Mouse (Mus musculus): ENCODE data around the gene Atp8b5. TPM values are rescaled to one million over a fixed set of nuclear protein-coding genes. Genes with fewer than 3 reads are reported as not detected.
A peak's percentile ranks its signal among the peaks of the same experiment; 100 is the strongest.

Gene Atp8b5
- polyA plus RNA-seq, 1 experiment from 2014 or later: 0.90 TPM

DNA sequence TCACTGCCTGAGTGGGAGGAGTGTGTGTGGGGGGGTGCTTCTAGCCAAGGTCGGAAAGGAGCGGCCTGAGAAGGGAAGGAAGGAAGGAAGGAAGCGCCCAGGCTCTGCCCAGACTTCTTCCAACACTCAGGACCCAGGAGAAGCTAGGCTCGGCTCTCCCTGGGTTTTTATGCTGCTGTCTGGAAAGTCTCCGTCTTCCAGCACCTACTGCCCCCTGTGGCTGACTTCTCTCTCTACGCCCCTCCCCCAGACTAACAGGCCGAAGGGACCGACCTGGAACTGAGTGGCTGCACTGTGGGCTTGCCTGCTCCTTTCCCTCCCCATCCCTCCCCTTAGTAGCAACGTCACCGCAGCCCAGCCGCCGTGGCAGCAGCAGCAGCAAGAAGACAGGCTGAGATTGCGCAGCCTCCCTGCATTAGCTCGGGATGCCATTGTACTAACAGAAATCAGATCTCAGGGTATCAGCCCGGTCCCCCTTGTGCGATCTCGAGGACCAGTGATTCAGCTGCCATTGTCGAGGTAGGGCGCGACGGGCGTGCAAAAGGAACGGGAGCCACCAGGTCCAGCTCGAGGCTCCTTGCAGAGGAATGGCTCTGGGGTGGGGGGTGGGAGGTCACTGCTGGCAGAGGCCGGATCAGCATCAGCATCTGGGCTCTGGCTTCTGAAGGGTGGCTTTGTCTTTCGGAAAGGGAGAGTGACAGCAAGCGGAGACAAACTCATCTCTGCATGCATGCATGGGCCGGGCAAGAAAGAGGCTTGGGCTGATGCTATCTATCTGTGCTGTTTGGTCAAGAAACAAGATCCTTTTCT is 139.4 kb downstream of the Atp8b5 start:
- 1% methylated on average over 27 of the region's 28 CpGs for WGBS
- H3K27me3 ChIP-seq (ENCODE audit: control insufficient read depth, insufficient read depth, low read depth, low read length): no peaks in the 10 kb centered on the region

DNA sequence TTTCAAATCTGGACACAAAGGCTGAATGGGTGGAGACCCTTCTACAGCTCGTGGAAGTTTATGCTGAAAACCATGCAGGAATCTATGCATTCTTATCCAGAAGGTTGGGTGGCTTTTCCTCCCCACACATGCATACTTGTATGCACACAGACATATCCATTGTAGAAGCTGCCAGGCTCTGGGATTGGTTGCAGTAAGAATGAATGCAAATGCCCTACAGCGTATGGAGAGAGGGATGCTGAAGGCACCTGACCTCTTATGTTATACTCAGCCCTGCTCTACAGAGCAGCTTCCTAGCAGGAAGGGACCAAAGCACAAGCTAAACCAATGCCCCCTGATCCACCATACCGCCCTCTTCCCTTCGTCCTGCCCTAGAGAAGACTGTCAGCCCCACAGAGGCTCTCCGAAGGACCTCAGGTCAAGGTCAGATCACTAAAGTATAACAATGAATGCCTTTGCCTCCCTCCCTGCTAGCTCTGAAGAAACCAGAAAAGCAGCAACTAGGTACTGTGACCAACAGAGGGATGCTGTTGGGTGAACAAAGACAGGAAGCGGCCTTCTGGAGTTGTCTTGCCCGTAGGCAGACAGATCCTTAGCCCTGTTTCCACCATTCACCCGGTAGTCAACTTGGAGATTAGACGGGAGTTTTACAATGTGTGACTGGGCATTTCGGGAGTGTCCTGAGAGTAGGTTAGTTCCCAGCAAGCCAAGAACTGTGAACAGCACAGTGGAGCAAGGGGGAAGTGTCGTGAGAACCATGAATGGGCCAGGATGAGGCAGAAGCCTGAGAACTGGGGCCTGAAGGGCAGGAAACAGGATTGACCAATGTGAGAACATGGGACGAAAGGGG is 140.3 kb downstream of the Atp8b5 start:
- Histone ChIP-seq H3K27me3 (ENCODE audit: control insufficient read depth, insufficient read depth, low read depth, low read length) (no peaks in the 10 kb centered on the region), H3K4me2 (ENCODE audit: low read length) (peak overlapping the region; percentile 84), H3K4me1 (ENCODE audit: control insufficient read depth, insufficient read depth, low read length) (peaks cover 32% of the 10 kb centered on the region), H3K9me3 (replicated peaks; ENCODE audit: control insufficient read depth, low read length, poor library complexity, severe bottlenecking) (no peaks in the 10 kb centered on the region), H3K27ac (ENCODE audit: low read length) (peak overlapping the region; percentile 98), H3K4me3 (ENCODE audit: low read depth, low read length) (peak overlapping the region; percentile 65), H3K9ac (ENCODE audit: low read depth, low read length) (peak overlapping the region; percentile 89), H3K36me3 (ENCODE audit: control insufficient read depth, insufficient read depth, low read length) (no peaks in the 10 kb centered on the region)
- 55% methylated on average over 12 of the region's 12 CpGs for WGBS
- peak; percentile 52 for ATAC-seq

More for the DNA sequence above, 139.4 kb downstream of the Atp8b5 start:
- no peaks in the 10 kb centered on the region for H3K9me3 ChIP-seq (replicated peaks; ENCODE audit: control insufficient read depth, low read length, poor library complexity, severe bottlenecking)
- peak overlapping the region; percentile 65 for H3K4me3 ChIP-seq (ENCODE audit: low read depth, low read length)
- peak overlapping the region; percentile 89 for H3K9ac ChIP-seq (ENCODE audit: low read depth, low read length)
- peak; percentile 97 for ATAC-seq
- H3K4me1 ChIP-seq (ENCODE audit: control insufficient read depth, insufficient read depth, low read length): peaks cover 32% of the 10 kb centered on the region
- peak overlapping the region; percentile 98 for H3K27ac ChIP-seq (ENCODE audit: low read length)
- peak overlapping the region; percentile 84 for H3K4me2 ChIP-seq (ENCODE audit: low read length)
- no peaks in the 10 kb centered on the region for H3K36me3 ChIP-seq (ENCODE audit: control insufficient read depth, insufficient read depth, low read length)

DNA sequence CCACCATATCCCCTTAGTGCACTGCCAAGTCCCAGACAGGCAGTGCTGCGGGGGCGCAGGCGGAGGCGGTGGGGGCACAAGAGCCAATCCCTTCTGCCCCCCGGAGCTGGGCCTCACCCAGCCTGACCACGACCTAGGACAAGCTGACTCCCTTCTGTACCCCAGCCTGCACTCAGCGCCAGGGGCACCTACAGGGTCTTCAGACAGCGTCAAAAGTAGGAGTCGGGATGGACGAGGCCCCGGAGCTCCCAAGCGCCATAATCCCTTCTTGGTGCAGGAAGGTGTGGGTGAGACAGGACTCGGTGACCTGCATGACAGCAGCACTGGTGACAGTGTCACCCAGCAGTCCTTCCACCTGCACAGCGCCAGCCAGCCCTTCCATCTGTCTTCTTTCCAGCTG is 147.8 kb downstream of the Atp8b5 start:
- Histone ChIP-seq H3K4me3 (ENCODE audit: low read depth, low read length) (no peak overlapping the region), H3K27me3 (ENCODE audit: control insufficient read depth, insufficient read depth, low read depth, low read length) (no peaks in the 10 kb centered on the region), H3K27ac (ENCODE audit: low read length) (no peak overlapping the region), H3K4me2 (ENCODE audit: low read length) (no peak overlapping the region), H3K9ac (ENCODE audit: low read depth, low read length) (no peak overlapping the region), H3K36me3 (ENCODE audit: control insufficient read depth, insufficient read depth, low read length) (peaks cover 21% of the 10 kb centered on the region), H3K9me3 (replicated peaks; ENCODE audit: control insufficient read depth, low read length, poor library complexity, severe bottlenecking) (no peaks in the 10 kb centered on the region), H3K4me1 (ENCODE audit: control insufficient read depth, insufficient read depth, low read length) (peaks cover 7% of the 10 kb centered on the region; the same call in 1 of the 2 replicates)
- 93% methylated on average over 14 of the region's 14 CpGs for WGBS
- ATAC-seq: no peak

DNA sequence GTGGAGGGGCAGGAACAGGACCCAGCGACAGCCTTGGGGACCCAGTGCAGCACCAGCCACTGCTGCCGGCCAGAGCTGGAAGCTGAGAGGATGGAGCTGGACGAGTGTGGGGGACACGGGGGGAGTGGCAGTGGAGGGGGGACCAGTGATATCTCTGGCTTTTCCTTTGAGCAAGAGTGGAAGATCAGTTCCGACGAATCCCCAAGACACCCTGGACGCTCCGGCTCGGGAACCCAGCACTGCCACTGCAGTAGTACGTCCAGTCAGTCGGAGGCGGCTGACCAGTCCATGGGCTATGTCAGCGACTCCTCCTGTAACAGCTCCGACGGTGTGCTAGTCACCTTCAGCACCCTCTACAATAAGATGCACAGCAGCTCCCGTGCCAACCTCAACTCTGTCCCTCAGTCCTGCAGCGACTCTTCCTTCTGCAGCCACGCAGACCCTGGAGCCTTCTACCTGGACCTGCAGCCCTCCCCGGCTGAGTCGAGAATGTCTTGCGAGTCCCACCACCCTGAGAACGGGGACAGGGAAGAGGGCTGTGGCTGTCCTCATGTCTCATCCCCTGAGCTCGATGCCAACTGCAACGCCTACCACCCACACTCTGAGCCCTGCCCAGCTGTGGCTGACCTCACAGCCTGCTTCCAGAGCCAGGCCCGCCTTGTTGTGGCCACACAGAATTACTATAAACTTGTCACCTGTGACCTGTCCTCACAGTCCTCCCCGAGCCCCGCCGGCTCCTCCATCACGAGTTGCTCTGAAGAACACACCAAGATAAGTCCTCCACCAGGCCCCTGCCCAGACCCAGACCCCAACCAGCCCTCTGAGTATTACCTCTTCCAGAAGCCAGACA is 148.5 kb downstream of the Atp8b5 start:
- ATAC-seq: no peak
- Histone ChIP-seq H3K4me1 (ENCODE audit: control insufficient read depth, insufficient read depth, low read length) (peaks cover 3% of the 10 kb centered on the region; the same call in 1 of the 2 replicates), H3K9ac (ENCODE audit: low read depth, low read length) (no peak overlapping the region), H3K36me3 (ENCODE audit: control insufficient read depth, insufficient read depth, low read length) (peaks cover 21% of the 10 kb centered on the region), H3K9me3 (replicated peaks; ENCODE audit: control insufficient read depth, low read length, poor library complexity, severe bottlenecking) (no peaks in the 10 kb centered on the region), H3K4me3 (ENCODE audit: low read depth, low read length) (no peak overlapping the region), H3K4me2 (ENCODE audit: low read length) (no peak overlapping the region), H3K27me3 (ENCODE audit: control insufficient read depth, insufficient read depth, low read depth, low read length) (no peaks in the 10 kb centered on the region), H3K27ac (ENCODE audit: low read length) (no peak overlapping the region)
- WGBS: 90% methylated on average over 29 of the region's 29 CpGs

DNA sequence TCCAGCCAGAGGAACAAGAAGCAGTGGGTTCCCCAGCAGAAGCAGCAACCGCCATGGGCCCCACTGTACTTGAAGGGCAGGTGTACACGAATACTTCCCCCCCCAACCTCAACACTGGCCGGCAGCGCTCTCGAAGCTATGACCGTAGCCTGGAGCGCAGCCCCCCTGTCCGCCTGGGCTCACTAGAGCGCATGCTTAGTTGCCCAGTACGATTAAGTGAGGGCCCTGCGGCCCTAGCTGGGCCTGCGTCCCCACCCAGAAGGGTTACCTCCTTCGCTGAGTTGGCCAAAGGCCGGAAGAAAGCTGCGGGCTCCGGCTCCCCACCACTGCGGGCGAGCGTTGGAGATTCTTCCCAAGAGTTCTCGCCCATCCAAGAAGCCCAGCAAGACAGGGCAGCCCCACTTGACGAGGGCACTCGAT is 149.1 kb downstream of the Atp8b5 start:
- Histone ChIP-seq H3K27me3 (ENCODE audit: control insufficient read depth, insufficient read depth, low read depth, low read length) (no peaks in the 10 kb centered on the region), H3K9me3 (replicated peaks; ENCODE audit: control insufficient read depth, low read length, poor library complexity, severe bottlenecking) (no peaks in the 10 kb centered on the region), H3K4me3 (ENCODE audit: low read depth, low read length) (no peak overlapping the region), H3K9ac (ENCODE audit: low read depth, low read length) (no peak overlapping the region), H3K4me1 (ENCODE audit: control insufficient read depth, insufficient read depth, low read length) (peaks cover 3% of the 10 kb centered on the region; the same call in 1 of the 2 replicates), H3K36me3 (ENCODE audit: control insufficient read depth, insufficient read depth, low read length) (peaks cover 21% of the 10 kb centered on the region), H3K27ac (ENCODE audit: low read length) (no peak overlapping the region), H3K4me2 (ENCODE audit: low read length) (no peak overlapping the region)
- WGBS: 94% methylated on average over 22 of the region's 22 CpGs
- ATAC-seq: no peak

DNA sequence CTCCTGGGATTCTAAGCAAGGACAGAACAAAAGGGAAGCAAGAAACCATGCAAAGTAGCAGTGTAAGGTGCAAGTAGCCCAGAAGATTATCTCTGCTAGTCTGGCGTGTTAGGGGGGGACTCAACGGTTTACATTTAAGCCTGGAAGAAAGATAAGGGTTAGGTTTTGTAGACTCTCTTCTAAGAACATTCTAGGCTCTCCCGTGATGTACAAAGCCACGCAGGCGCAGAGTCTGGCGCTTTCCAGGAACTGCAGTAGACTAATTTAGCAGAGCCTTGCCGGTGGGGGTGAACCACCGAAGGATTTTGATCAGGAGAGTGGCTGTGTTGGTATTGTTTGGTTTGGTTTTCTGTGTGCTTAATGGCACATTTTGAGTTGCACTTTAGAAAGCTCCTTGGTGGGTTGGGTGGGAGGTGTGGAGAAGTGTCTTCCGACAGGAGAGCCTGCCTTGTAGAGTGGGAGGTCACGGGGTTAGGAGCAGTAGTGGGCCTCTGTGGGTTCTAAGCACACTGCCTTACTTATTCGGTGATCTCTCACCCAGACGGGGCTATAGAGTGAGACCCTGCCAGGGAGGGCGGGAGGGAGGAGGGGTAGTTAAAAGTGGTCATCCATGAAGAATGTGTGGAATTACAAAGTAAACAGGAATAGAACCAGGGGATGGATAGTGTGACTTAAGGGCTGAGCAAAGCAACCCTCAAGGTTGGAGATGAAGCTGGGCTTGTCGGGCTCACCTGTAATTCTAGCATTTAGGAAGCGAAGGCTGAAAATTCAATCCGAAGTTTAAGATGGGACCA is 150.5 kb downstream of the Atp8b5 start:
- peaks cover 29% of the 10 kb centered on the region for H3K36me3 ChIP-seq (ENCODE audit: control insufficient read depth, insufficient read depth, low read length)
- no peak overlapping the region for H3K27ac ChIP-seq (ENCODE audit: low read length)
- 0 out of 2 replicates have a peak, but pooled peaks cover 3% of the 10 kb centered on the region for H3K4me1 ChIP-seq (ENCODE audit: control insufficient read depth, insufficient read depth, low read length)
- H3K9me3 ChIP-seq (replicated peaks; ENCODE audit: control insufficient read depth, low read length, poor library complexity, severe bottlenecking): no peaks in the 10 kb centered on the region
- H3K27me3 ChIP-seq (ENCODE audit: control insufficient read depth, insufficient read depth, low read depth, low read length): no peaks in the 10 kb centered on the region
- H3K9ac ChIP-seq (ENCODE audit: low read depth, low read length): no peak overlapping the region
- ATAC-seq: no peak
- no peak overlapping the region for H3K4me2 ChIP-seq (ENCODE audit: low read length)
- no peak overlapping the region for H3K4me3 ChIP-seq (ENCODE audit: low read depth, low read length)
- 77% methylated on average over 16 of the region's 16 CpGs for WGBS

DNA sequence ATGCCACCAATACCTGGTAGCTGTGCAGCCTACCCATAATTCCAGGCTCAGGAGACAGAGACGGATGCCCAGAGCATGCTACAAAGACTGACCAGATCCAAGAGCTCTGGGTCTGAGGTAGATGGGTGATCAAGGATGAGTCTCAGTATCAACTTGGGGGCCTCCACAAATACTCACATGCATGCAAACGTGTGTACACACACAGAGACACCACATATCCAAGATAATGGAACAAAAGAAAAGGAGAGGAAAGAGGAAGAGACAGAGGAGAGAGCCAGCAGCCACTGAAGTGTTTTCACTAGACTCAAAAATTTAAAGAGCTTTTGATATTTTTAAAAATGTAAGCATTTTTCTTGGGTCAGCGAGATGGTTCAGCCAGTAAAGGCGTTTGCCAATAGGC is 151.5 kb downstream of the Atp8b5 start:
- Histone ChIP-seq H3K4me1 (ENCODE audit: control insufficient read depth, insufficient read depth, low read length) (0 out of 2 replicates have a peak, but pooled peaks cover 3% of the 10 kb centered on the region), H3K9ac (ENCODE audit: low read depth, low read length) (no peak overlapping the region), H3K4me3 (ENCODE audit: low read depth, low read length) (no peak overlapping the region), H3K4me2 (ENCODE audit: low read length) (no peak overlapping the region), H3K27ac (ENCODE audit: low read length) (no peak overlapping the region), H3K9me3 (replicated peaks; ENCODE audit: control insufficient read depth, low read length, poor library complexity, severe bottlenecking) (no peaks in the 10 kb centered on the region), H3K36me3 (ENCODE audit: control insufficient read depth, insufficient read depth, low read length) (peaks cover 38% of the 10 kb centered on the region), H3K27me3 (ENCODE audit: control insufficient read depth, insufficient read depth, low read depth, low read length) (no peaks in the 10 kb centered on the region)
- WGBS: 80% methylated on average over 4 of the region's 4 CpGs
- no peak for ATAC-seq

Measured in midbrain, embryonic 16.5 days (tissue).